Mouse (Mus musculus): ENCODE measurements around the gene Hps6.

DNA sequence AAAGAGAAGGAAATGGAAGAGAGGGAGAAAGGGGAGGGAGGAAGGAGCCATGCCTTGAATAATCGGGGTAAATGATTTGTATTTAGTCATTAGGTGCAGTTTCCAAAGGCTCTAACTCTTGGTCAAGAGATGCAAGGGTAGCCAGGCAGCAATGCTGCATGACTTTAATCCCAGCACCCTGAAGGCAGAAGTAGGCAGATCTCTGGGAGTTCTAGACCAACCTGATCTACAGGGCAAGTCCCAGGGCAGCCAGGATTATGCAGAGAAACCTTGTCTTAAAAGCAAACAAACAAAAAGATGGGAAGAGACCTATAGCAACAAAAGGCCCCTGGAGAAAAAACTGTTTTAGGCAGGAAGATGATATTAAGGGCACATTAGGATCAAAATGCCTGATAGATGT, 3.9 kb upstream of the Hps6 start:
- no peak for TF ChIP-seq CTCF (IDR thresholded peaks at IDR 0.05)
- TF ChIP-seq EP300 (IDR thresholded peaks at IDR 0.05) = no peak

Data from lung, postnatal 0 days (tissue).